Mouse (Mus musculus): ENCODE measurements around the gene Sh3pxd2a. TPM values are rescaled to one million over a fixed set of nuclear protein-coding genes. Genes with fewer than 3 reads are reported as not detected.

Sh3pxd2a gene
- total RNA-seq, 1 experiment from 2014 or later = 24.0 TPM

- ATAC-seq (ENCODE audit: extremely low read depth, insufficient number of reproducible peaks, low FRiP score, poor library complexity, severe bottlenecking) = no peak
Measured at GRCm38 (mm10) chr19:47360921-47361320, 103.3 kb downstream of the Sh3pxd2a start.

- no peak for ATAC-seq (ENCODE audit: extremely low read depth, insufficient number of reproducible peaks, low FRiP score, poor library complexity, severe bottlenecking)
Measured at GRCm38 (mm10) chr19:47360017-47360416, 104.2 kb downstream of the Sh3pxd2a start.

GRCm38 (mm10) chr19:47359166-47359931 lies 104.9 kb downstream of the Sh3pxd2a start:
- no peak for ATAC-seq (ENCODE audit: extremely low read depth, insufficient number of reproducible peaks, low FRiP score, poor library complexity, severe bottlenecking)

GRCm38 (mm10) chr19:47357297-47357696 lies 106.9 kb downstream of the Sh3pxd2a start:
- ATAC-seq (ENCODE audit: extremely low read depth, insufficient number of reproducible peaks, low FRiP score, poor library complexity, severe bottlenecking) = no peak

- peak; percentile 52; the same call in 1 of the 2 replicates for ATAC-seq (ENCODE audit: extremely low read depth, insufficient number of reproducible peaks, low FRiP score, poor library complexity, severe bottlenecking)
Measured at GRCm38 (mm10) chr19:47356188-47356857, 107.9 kb downstream of the Sh3pxd2a start.

GRCm38 (mm10) chr19:47354456-47354855 lies 109.7 kb downstream of the Sh3pxd2a start:
- no peak for ATAC-seq (ENCODE audit: extremely low read depth, insufficient number of reproducible peaks, low FRiP score, poor library complexity, severe bottlenecking)

- ATAC-seq (ENCODE audit: extremely low read depth, insufficient number of reproducible peaks, low FRiP score, poor library complexity, severe bottlenecking) = no peak
Measured at GRCm38 (mm10) chr19:47349043-47349442, 115.2 kb downstream of the Sh3pxd2a start.

- no peak for ATAC-seq (ENCODE audit: extremely low read depth, insufficient number of reproducible peaks, low FRiP score, poor library complexity, severe bottlenecking)
Measured at GRCm38 (mm10) chr19:47348395-47349016, 115.7 kb downstream of the Sh3pxd2a start.

- ATAC-seq (ENCODE audit: extremely low read depth, insufficient number of reproducible peaks, low FRiP score, poor library complexity, severe bottlenecking) = no peak
Measured at GRCm38 (mm10) chr19:47347021-47347643, 117.1 kb downstream of the Sh3pxd2a start.

- no peak for ATAC-seq (ENCODE audit: extremely low read depth, insufficient number of reproducible peaks, low FRiP score, poor library complexity, severe bottlenecking)
Measured at GRCm38 (mm10) chr19:47346606-47347005, 117.6 kb downstream of the Sh3pxd2a start.

GRCm38 (mm10) chr19:47345851-47346568 lies 118.2 kb downstream of the Sh3pxd2a start:
- no peak for ATAC-seq (ENCODE audit: extremely low read depth, insufficient number of reproducible peaks, low FRiP score, poor library complexity, severe bottlenecking)

- ATAC-seq (ENCODE audit: extremely low read depth, insufficient number of reproducible peaks, low FRiP score, poor library complexity, severe bottlenecking) = no peak
Measured at GRCm38 (mm10) chr19:47343422-47343821, 120.8 kb downstream of the Sh3pxd2a start.

- 0 out of 2 replicates have a peak, but pooled peaks have one; percentile 23 for ATAC-seq (ENCODE audit: extremely low read depth, insufficient number of reproducible peaks, low FRiP score, poor library complexity, severe bottlenecking)
Measured at GRCm38 (mm10) chr19:47339165-47339564, 125.0 kb downstream of the Sh3pxd2a start.

GRCm38 (mm10) chr19:47338396-47339164 lies 125.6 kb downstream of the Sh3pxd2a start:
- ATAC-seq (ENCODE audit: extremely low read depth, insufficient number of reproducible peaks, low FRiP score, poor library complexity, severe bottlenecking) = no peak

GRCm38 (mm10) chr19:47337743-47338142 lies 126.5 kb downstream of the Sh3pxd2a start:
- peak; percentile 36; the same call in 1 of the 2 replicates for ATAC-seq (ENCODE audit: extremely low read depth, insufficient number of reproducible peaks, low FRiP score, poor library complexity, severe bottlenecking)

GRCm38 (mm10) chr19:47337191-47337590 lies 127.0 kb downstream of the Sh3pxd2a start:
- no peak for ATAC-seq (ENCODE audit: extremely low read depth, insufficient number of reproducible peaks, low FRiP score, poor library complexity, severe bottlenecking)

GRCm38 (mm10) chr19:47335262-47335661 lies 128.9 kb downstream of the Sh3pxd2a start:
- ATAC-seq (ENCODE audit: extremely low read depth, insufficient number of reproducible peaks, low FRiP score, poor library complexity, severe bottlenecking) = no peak

GRCm38 (mm10) chr19:47334713-47335112 lies 129.5 kb downstream of the Sh3pxd2a start:
- ATAC-seq (ENCODE audit: extremely low read depth, insufficient number of reproducible peaks, low FRiP score, poor library complexity, severe bottlenecking) = no peak
